Mouse (Mus musculus) B cell, adult 67 days (primary cell): ENCODE results near the gene Olfr1537. TPM values are rescaled to one million over a fixed set of nuclear protein-coding genes. Genes with fewer than 3 reads are reported as not detected.

Experiments
- total RNA-seq, 2 experiments: library from RNA; stranded (reverse); gene quantifications; 4 replicates each; pipeline ENCODE4 v1.2.4; 2023

The Olfr1537 gene
- total RNA-seq, result not detected

DNA sequence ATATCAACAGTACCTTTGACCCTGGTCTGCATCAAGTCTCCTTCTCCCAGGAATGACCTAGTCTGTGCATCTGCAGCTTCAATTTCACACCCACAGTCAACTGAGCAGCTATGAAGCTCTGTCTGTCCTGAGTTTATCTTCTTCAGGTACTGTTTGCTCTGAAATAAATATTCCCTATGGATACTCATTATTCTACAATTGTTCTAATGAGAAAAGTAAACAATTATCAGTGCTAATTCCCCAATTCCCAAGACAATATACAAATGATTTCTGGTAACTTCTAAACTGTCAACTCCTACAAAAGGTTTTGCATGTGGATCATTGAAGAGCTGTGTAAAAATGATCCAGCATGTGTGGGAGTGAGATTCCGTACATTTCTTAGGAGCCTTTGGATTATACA is at the start of gene Olfr1537:
Olfr1537 (minus strand) TSS at position 101 of the 400 bp plus-strand sequence.

DNA sequence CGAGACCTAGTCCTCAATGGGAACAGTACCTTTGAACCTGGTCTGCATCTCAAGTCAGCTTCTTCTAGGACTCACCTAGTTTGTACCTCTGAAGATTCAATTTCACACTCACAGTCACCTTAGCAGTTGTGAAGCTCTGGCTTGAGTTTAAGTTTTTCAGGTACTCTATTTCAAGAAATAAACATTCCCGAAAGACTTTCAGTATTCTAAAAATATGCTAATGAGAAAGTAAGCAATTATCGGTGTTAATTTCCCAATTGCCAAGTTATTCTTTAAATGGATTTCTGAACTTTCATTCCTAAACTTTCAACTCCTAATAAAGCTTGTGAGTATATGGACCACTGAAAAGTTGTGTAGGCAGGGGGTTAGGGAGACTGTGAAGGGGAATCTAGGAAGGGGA is 26.9 kb upstream of the Olfr1537 start, which contains the start of gene Olfr945:
Olfr945 (minus strand) TSS at position 101 of the 400 bp plus-strand sequence.

DNA sequence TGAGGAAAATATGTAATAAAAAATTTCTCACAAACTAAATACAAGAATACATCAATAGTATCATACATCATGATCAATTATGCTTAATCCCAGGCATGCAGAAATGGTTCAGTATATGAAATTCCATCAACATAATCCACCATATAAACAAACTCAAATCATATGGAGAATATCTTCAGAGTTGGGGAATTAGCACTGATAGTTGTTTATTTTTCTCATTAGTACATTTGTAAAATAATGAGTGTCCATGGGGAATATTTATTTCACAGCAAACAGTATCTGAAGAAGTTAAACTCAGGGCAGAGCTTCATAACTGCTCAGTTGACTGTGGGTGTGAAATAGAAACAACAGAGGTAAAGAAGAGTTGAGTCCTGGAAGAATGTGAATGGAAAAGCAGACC is 48.2 kb downstream of the Olfr1537 start, which contains the start of gene Olfr944:
Olfr944 (plus strand) TSS at position 301 of the 400 bp plus-strand sequence.

Other genes with a start within 250 kb of the Olfr1537 start
- gene Olfr146, start 226.6 kb downstream of the Olfr1537 start, total RNA-seq, result not detected
- not detected for gene Olfr937, start 185.0 kb downstream of the Olfr1537 start, total RNA-seq
- gene Olfr938, start 171.1 kb downstream of the Olfr1537 start, total RNA-seq, result not detected
- not detected for gene Olfr27, start 121.9 kb downstream of the Olfr1537 start, total RNA-seq
- gene Olfr943, start 83.7 kb downstream of the Olfr1537 start, total RNA-seq, result not detected
- gene Olfr944, start 48.1 kb downstream of the Olfr1537 start, total RNA-seq, result not detected
- not detected for gene Olfr945, start 26.8 kb upstream of the Olfr1537 start, total RNA-seq
- gene Olfr948, start 76.1 kb upstream of the Olfr1537 start, total RNA-seq, result not detected
- not detected for gene Olfr951, start 137.4 kb upstream of the Olfr1537 start, total RNA-seq
- gene Olfr952, start 177.2 kb upstream of the Olfr1537 start, total RNA-seq, result not detected
- not detected for gene Olfr954, start 206.7 kb upstream of the Olfr1537 start, total RNA-seq
- gene Olfr955, start 221.9 kb upstream of the Olfr1537 start, total RNA-seq, result not detected
- gene Olfr44, start 244.0 kb upstream of the Olfr1537 start, total RNA-seq, result not detected